Mouse (Mus musculus): Measurements from ENCODE around the gene Rabl2. TPM values are rescaled to one million over a fixed set of nuclear protein-coding genes. Genes with fewer than 3 reads are reported as not detected.

The Rabl2 gene
- polyA plus RNA-seq, 1 experiment from 2014 or later, result 82.9 TPM

DNA sequence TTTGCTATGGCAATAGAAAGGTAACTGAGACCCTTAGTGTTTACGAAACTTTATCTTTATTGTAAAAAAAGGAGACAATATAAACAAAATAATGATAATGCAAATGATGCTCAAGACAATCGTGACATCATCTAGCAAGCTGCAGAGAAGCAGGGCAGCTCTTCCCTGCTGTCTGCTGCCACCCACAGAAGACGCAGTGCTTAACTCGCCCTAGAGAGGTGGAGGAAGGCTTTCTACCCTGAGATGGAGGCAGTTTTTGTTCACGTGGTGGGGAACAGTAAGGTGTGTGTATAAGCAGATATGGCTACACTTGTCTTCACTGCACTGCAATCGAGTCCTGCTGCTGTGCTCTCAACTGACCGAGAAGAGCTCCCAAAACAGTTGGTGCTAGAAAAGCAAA, 9.2 kb downstream of the Rabl2 start:
- no peaks in the 10 kb centered on the region for H3K27me3 ChIP-seq (replicated peaks)
- H3K9me3 ChIP-seq, result no peaks in the 10 kb centered on the region
- peaks cover 37% of the 10 kb centered on the region for H3K36me3 ChIP-seq
- no peak overlapping the region for H3K9ac ChIP-seq
- no peak for ATAC-seq (ENCODE audit: low FRiP score, low read depth)
- no peak overlapping the region for H3K4me2 ChIP-seq (replicated peaks)
- WGBS, result 89% methylated on average over 7 of the region's 7 CpGs
- no peak overlapping the region for H3K4me3 ChIP-seq
- no peak overlapping the region for H3K27ac ChIP-seq
- H3K4me1 ChIP-seq, result no peaks in the 10 kb centered on the region

DNA sequence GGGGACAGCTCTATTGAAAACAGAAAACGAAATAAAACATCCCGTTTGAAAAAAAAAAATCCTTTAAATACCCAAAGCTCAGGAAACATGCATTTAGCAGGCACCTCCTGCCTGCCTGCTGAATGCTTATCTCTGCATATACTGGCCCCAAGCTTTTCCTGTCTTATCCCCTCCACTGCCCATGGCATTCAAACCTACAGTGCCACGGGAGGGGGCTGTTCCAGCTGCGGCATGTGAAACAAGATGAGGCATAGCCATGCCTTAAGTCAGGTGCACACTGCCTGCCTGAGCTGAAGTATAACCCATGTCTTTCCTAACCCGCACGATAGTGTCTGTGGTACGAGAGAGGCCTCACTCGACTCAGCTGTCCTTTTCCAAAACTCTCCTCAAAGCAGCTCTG, 19.6 kb downstream of the Rabl2 start:
- Histone ChIP-seq H3K27ac (no peak overlapping the region), H3K4me1 (no peaks in the 10 kb centered on the region)

DNA sequence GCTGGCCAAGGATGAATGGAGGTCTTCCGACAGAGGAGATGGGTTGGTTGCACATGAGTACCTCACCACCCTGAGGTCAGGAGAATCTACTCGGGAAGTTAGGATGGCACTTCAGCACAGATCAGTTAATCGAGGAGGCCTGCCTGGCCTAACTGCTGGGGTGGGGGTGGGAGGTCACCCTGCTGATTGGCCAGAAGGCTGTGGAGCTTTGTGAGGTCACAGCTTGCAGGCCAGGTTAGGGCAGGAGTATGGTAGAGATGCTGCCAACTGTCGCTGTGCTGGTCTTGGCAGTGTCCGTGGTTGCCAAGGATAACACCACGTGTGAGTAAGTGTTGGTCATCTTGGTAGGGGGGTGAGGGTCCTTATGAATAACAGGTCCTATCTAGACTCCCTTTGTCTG, 23.6 kb downstream of the Rabl2 start, which contains the start of gene Acr:
TSS of gene Acr (plus strand) at position 213 of the 400 bp plus-strand sequence.
- H3K4me2 ChIP-seq (replicated peaks), result no peak within 1 kb of the TSS
- no peak for ATAC-seq (ENCODE audit: low FRiP score, low read depth)
- H3K4me1 ChIP-seq, result no peaks in the 10 kb centered on the region
- no peaks in the 10 kb centered on the region for H3K27me3 ChIP-seq (replicated peaks)
- 93% methylated on average over 6 of the region's 6 CpGs for WGBS
- no peak within 1 kb of the TSS for H3K27ac ChIP-seq
- H3K9me3 ChIP-seq, result no peaks in the 10 kb centered on the region
- no peaks in the 10 kb centered on the region for H3K36me3 ChIP-seq
- no peak within 1 kb of the TSS for H3K9ac ChIP-seq
- H3K4me3 ChIP-seq, result no peak within 1 kb of the TSS

More for the DNA sequence above, 19.6 kb downstream of the Rabl2 start:
- no peaks in the 10 kb centered on the region for H3K36me3 ChIP-seq
- no peaks in the 10 kb centered on the region for H3K9me3 ChIP-seq
- WGBS, result 81% methylated on average over 8 of the region's 8 CpGs
- H3K9ac ChIP-seq, result no peak overlapping the region
- H3K4me3 ChIP-seq, result no peak overlapping the region
- no peak overlapping the region for H3K4me2 ChIP-seq (replicated peaks)
- ATAC-seq (ENCODE audit: low FRiP score, low read depth), result no peak
- no peaks in the 10 kb centered on the region for H3K27me3 ChIP-seq (replicated peaks)

DNA sequence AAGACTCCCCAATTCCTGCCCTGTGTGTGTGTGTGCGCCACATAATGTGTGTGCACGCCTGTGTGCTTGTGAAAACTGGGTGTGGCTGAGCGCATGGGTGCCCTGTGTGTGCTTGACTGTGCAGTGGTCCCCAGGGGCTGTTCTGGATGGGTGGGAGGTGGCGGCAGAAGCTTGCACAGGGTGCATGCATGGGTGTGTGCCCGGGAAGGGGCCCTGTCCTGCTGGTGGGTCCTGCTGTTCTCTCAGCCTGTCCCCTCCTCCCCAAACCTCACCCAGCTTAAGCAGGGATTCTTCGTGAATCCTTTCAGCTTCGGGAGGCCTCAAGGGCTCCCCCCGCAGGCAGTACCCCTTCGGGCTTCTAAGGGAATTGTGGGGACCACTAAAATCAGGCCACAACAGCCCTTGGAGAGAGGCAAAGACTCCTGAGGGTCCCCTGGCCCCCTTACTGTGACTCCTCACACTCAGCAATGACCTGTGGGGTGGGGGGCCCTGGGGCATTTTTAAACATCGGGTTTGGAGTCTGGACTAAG, 32.5 kb downstream of the Rabl2 start:
- H3K27me3 ChIP-seq (replicated peaks), result peaks cover 45% of the 10 kb centered on the region
- H3K9ac ChIP-seq, result no peak overlapping the region
- no peak overlapping the region for H3K27ac ChIP-seq
- H3K9me3 ChIP-seq, result no peaks in the 10 kb centered on the region
- 37% methylated on average over 10 of the region's 10 CpGs for WGBS
- ATAC-seq (ENCODE audit: low FRiP score, low read depth), result no peak
- no peaks in the 10 kb centered on the region for H3K36me3 ChIP-seq
- no peak overlapping the region for H3K4me2 ChIP-seq (replicated peaks)
- H3K4me1 ChIP-seq, result peaks cover 19% of the 10 kb centered on the region
- H3K4me3 ChIP-seq, result no peak overlapping the region

DNA sequence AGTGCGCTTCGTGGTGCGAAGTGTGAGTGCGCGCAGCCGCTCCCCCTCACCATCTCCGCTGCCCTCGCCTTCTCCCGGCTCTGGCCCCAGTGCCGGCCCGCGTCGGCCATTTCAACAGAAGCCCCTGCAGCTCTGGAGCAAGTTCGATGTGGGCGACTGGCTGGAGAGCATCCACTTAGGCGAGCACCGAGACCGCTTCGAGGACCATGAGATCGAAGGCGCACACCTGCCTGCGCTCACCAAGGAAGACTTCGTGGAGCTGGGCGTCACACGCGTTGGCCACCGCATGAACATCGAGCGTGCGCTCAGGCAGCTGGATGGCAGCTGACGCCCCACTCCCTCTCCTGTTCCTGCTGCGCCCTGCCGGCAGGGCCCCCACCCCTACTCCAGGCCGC, 33.7 kb downstream of the Rabl2 start:
- Histone ChIP-seq H3K27me3 (replicated peaks) (peaks cover 45% of the 10 kb centered on the region), H3K27ac (no peak overlapping the region), H3K4me1 (peaks cover 19% of the 10 kb centered on the region), H3K4me2 (replicated peaks) (peak overlapping the region; percentile 50), H3K9me3 (no peaks in the 10 kb centered on the region), H3K36me3 (no peaks in the 10 kb centered on the region), H3K4me3 (peak overlapping the region; percentile 19), H3K9ac (peak overlapping the region; percentile 42; the same call in 1 of the 2 replicates)
- 3% methylated on average over 34 of the region's 34 CpGs for WGBS
- no peak for ATAC-seq (ENCODE audit: low FRiP score, low read depth)

DNA sequence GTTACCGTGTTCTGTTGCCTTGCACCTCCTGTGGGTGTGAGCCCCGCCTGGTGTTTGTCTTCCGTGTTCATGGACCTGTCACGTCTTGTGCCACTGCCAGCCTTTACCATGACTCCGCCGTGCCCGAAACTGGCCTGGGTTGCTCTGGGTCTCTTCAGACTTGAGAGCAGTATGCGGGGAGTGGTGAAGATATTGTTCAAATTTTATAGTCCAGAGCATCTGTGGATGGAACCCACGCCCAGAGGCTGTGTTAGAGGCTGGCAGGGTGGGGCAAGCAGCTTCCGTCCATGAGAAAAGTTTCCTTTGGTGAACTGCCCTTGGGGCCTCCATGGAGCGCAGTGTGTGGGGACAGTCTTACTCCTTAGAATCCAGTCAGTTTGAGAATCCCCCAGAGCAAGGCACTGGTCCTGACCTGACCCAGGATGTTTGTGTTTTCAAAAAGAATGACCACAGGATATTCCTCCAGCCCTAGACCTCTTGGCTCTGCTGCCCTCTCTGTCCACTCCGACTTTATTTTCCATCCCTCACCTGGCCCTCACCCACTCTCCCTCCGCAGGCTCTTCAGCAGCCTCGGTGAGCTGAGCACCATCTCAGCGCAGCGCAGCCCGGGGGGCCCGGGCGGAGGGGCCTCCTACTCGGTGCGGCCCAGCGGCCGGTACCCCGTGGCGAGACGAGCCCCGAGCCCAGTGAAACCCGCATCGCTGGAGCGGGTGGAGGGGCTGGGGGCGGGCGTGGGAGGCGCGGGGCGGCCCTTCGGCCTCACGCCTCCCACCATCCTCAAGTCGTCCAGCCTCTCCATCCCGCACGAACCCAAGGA, 34.3 kb downstream of the Rabl2 start:
- H3K36me3 ChIP-seq, result peaks cover 2% of the 10 kb centered on the region; the same call in 1 of the 2 replicates
- H3K4me1 ChIP-seq, result peaks cover 19% of the 10 kb centered on the region
- H3K27ac ChIP-seq, result no peak overlapping the region
- peak overlapping the region; percentile 42; the same call in 1 of the 2 replicates for H3K9ac ChIP-seq
- H3K9me3 ChIP-seq, result no peaks in the 10 kb centered on the region
- H3K27me3 ChIP-seq (replicated peaks), result peaks cover 45% of the 10 kb centered on the region
- 9% methylated on average over 40 of the region's 40 CpGs for WGBS
- no peak for ATAC-seq (ENCODE audit: low FRiP score, low read depth)
- H3K4me2 ChIP-seq (replicated peaks), result peak overlapping the region; percentile 50
- peak overlapping the region; percentile 19 for H3K4me3 ChIP-seq

DNA sequence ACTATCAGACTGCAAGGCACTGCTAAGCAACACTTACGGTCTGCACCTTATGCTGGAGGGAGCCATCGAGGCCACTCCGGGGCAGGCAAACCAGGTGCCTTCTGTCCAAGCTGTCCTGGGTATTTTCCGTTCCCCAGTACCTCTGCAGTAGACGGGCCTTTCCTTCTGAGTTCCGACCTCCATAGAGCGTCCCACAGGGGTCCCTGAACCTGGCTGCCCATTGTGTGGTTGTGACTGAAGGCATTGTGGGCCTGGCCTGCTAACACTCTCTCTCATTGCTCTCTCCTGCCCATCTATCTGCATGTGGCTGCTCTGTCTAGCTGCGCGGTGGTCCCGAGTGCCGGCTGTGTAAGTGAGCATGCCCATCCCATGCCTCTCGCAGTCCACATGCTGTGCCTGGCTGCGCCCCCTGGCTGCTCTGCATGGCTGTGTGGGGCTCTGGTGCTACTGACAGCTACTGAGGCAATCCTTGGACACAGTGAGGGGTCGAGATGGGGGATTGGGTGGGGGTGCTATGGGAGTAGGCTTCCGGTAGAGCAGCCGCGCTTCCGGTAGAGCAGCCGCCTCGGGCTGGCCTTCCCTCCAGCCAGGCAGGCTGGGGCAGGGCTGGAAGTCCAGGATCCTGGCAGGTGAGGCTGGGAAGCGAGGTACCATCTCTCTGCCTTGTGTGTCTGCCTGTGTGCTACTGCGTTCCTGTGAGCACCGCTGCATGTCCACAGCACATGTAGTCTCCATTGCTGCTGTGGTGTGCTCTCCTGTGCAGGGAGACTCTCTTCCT, 35.1 kb downstream of the Rabl2 start:
- ATAC-seq (ENCODE audit: low FRiP score, low read depth), result peak; percentile 30; the same call in 1 of the 2 replicates
- Histone ChIP-seq H3K27me3 (replicated peaks) (peaks cover 45% of the 10 kb centered on the region), H3K9ac (no peak overlapping the region), H3K9me3 (no peaks in the 10 kb centered on the region), H3K4me2 (replicated peaks) (peak overlapping the region; percentile 50), H3K27ac (no peak overlapping the region), H3K4me1 (peaks cover 19% of the 10 kb centered on the region), H3K36me3 (peaks cover 2% of the 10 kb centered on the region; the same call in 1 of the 2 replicates), H3K4me3 (peak overlapping the region; percentile 5; the same call in 1 of the 2 replicates)
- WGBS, result 24% methylated on average over 23 of the region's 23 CpGs

DNA sequence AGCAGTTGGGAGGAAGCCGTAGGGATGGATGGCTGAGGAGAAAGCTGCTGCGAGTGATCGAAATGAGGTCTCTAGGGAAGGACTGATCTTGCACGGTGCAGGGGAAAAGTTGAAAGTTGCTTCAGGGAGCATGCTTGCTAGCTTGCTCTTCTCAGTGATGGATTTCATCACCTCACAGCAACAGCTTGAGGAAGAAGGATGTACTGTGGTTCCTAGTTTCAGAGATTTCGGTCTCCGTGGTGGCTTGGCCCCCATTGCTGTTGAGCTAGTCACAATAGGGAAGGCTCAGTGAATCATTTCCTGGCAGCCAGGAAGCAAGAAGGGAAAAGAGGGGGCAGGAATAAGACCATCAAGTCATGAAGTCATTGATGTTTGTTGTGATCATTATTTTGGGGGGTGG, 36.1 kb downstream of the Rabl2 start:
- ATAC-seq (ENCODE audit: low FRiP score, low read depth), result no peak
- Histone ChIP-seq H3K4me1 (peaks cover 19% of the 10 kb centered on the region), H3K9me3 (no peaks in the 10 kb centered on the region), H3K4me2 (replicated peaks) (no peak overlapping the region), H3K9ac (no peak overlapping the region), H3K27ac (no peak overlapping the region), H3K36me3 (peaks cover 2% of the 10 kb centered on the region; the same call in 1 of the 2 replicates), H3K27me3 (replicated peaks) (peaks cover 45% of the 10 kb centered on the region), H3K4me3 (no peak overlapping the region)
- WGBS, result 88% methylated on average over 6 of the region's 6 CpGs

DNA sequence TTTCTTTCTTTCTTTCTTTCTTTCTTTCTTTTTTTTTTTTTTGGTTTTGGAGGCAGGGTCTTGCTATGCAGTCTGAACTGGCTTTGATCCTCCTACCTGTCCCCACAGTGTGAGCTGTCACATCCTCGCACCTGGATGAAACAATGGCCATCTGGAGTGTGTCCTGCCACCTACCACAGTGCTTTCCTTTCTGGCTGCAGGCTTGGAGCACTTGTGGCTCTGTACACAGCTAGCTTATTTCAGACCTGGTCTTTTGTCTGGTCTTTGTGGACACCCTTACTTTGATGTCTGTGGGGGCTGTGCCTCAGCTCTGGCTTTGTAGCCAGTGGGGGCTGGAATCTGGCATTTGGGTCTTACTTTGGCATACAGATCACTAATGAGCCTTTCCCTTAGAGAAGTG, 40.0 kb downstream of the Rabl2 start:
- ATAC-seq (ENCODE audit: low FRiP score, low read depth), result no peak

DNA sequence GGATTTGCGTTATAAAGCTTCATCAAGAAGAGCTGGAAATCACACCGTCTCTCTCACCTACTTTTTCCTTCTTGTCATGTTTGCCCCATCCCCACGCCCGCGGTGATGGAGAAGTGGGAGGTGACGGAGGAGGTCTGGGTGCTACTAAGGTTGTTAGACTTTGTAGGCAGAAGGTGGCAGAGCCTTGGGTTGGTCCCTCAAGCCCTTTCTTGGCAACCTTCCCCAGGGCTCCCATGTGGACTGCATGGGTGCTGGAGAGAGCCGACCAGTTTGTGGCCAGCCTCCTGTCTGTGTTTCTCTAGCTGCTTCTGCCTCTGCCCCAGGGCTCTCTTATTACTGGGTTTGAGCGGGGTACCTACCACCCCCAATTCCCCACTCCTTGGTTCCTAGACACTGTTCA, 41.2 kb downstream of the Rabl2 start:
- H3K4me1 ChIP-seq, result peaks cover 18% of the 10 kb centered on the region
- no peak overlapping the region for H3K9ac ChIP-seq
- 91% methylated on average over 8 of the region's 8 CpGs for WGBS
- H3K27me3 ChIP-seq (replicated peaks), result peaks cover 26% of the 10 kb centered on the region
- H3K4me2 ChIP-seq (replicated peaks), result no peak overlapping the region
- no peak for ATAC-seq (ENCODE audit: low FRiP score, low read depth)
- no peak overlapping the region for H3K27ac ChIP-seq
- peaks cover 15% of the 10 kb centered on the region; the same call in 1 of the 2 replicates for H3K36me3 ChIP-seq
- no peaks in the 10 kb centered on the region for H3K9me3 ChIP-seq
- H3K4me3 ChIP-seq, result no peak overlapping the region

More for the DNA sequence above, 40.0 kb downstream of the Rabl2 start:
- H3K4me1 ChIP-seq, result peaks cover 24% of the 10 kb centered on the region
- H3K4me3 ChIP-seq, result no peak overlapping the region
- peaks cover 11% of the 10 kb centered on the region; the same call in 1 of the 2 replicates for H3K36me3 ChIP-seq
- H3K4me2 ChIP-seq (replicated peaks), result no peak overlapping the region
- H3K9ac ChIP-seq, result no peak overlapping the region
- no peaks in the 10 kb centered on the region for H3K9me3 ChIP-seq
- no peak overlapping the region for H3K27ac ChIP-seq
- H3K27me3 ChIP-seq (replicated peaks), result peaks cover 37% of the 10 kb centered on the region
- 92% methylated on average over 1 of the region's 1 CpGs for WGBS

DNA sequence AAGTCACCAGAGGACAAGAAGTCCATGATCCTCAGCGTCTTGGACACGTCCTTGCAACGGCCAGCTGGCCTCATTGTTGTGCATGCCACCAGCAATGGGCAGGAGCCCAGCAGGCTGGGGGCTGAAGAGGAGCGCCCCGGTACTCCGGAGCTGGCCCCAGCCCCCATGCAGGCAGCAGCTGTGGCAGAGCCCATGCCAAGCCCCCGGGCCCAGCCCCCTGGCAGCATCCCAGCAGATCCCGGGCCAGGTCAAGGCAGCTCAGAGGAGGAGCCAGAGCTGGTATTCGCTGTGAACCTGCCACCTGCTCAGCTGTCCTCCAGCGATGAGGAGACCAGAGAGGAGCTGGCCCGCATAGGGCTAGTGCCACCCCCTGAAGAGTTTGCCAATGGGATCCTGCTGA, 42.9 kb downstream of the Rabl2 start:
- WGBS, result 24% methylated on average over 11 of the region's 11 CpGs
- Histone ChIP-seq H3K27ac (no peak overlapping the region), H3K9ac (no peak overlapping the region)

More for the DNA sequence above, 42.9 kb downstream of the Rabl2 start:
- Histone ChIP-seq H3K4me2 (replicated peaks) (peak overlapping the region; percentile 61), H3K4me1 (peaks cover 18% of the 10 kb centered on the region), H3K9me3 (no peaks in the 10 kb centered on the region), H3K4me3 (peak overlapping the region; percentile 25), H3K36me3 (peaks cover 15% of the 10 kb centered on the region; the same call in 1 of the 2 replicates), H3K27me3 (replicated peaks) (peaks cover 23% of the 10 kb centered on the region)
- peak; percentile 57 for ATAC-seq (ENCODE audit: low FRiP score, low read depth)
